Mouse (Mus musculus): ENCODE measurements around the gene Eif4g2.

Eif4g2 gene

GRCm38 (mm10) chr7:111082822-111083732, at the start of gene Eif4g2:
TSS of gene Eif4g2 (minus strand) at chr7:111083030.
- DNase-seq (ENCODE audit: extremely low spot score, low spot score) = peak; percentile 98

- DNase-seq (ENCODE audit: extremely low spot score, low spot score) = no peak
These were observed 49.8 kb upstream of the Eif4g2 start for GRCm38 (mm10) chr7:111132596-111132995.

- no peak for DNase-seq (ENCODE audit: extremely low spot score, low spot score)
These were observed 44.0 kb upstream of the Eif4g2 start for GRCm38 (mm10) chr7:111126636-111127395.

- no peak for DNase-seq (ENCODE audit: extremely low spot score, low spot score)
These were observed 41.1 kb upstream of the Eif4g2 start for GRCm38 (mm10) chr7:111123761-111124546.

GRCm38 (mm10) chr7:111122531-111123130, 39.8 kb upstream of the Eif4g2 start:
- DNase-seq (ENCODE audit: extremely low spot score, low spot score) = peak; percentile 96

GRCm38 (mm10) chr7:111122084-111122530, 39.3 kb upstream of the Eif4g2 start:
- peak; percentile 93 for DNase-seq (ENCODE audit: extremely low spot score, low spot score)

GRCm38 (mm10) chr7:111121522-111121921, 38.7 kb upstream of the Eif4g2 start:
- no peak for DNase-seq (ENCODE audit: extremely low spot score, low spot score)

- no peak for DNase-seq (ENCODE audit: extremely low spot score, low spot score)
These were observed 26.7 kb upstream of the Eif4g2 start for GRCm38 (mm10) chr7:111109561-111109960.

- DNase-seq (ENCODE audit: extremely low spot score, low spot score) = no peak
These were observed 26.3 kb upstream of the Eif4g2 start for GRCm38 (mm10) chr7:111109161-111109560.

GRCm38 (mm10) chr7:111098196-111098595, 15.4 kb upstream of the Eif4g2 start:
- no peak for DNase-seq (ENCODE audit: extremely low spot score, low spot score)

GRCm38 (mm10) chr7:111095169-111095568, 12.3 kb upstream of the Eif4g2 start:
- no peak for DNase-seq (ENCODE audit: extremely low spot score, low spot score)

GRCm38 (mm10) chr7:111085153-111085552, 2.3 kb upstream of the Eif4g2 start:
- no peak for DNase-seq (ENCODE audit: extremely low spot score, low spot score)

GRCm38 (mm10) chr7:111084443-111084842, 1.6 kb upstream of the Eif4g2 start:
- DNase-seq (ENCODE audit: extremely low spot score, low spot score) = no peak

GRCm38 (mm10) chr7:111083733-111084120, 897 bp upstream of the Eif4g2 start:
- DNase-seq (ENCODE audit: extremely low spot score, low spot score) = no peak

GRCm38 (mm10) chr7:111082043-111082821, 598 bp downstream of the Eif4g2 start:
- DNase-seq (ENCODE audit: extremely low spot score, low spot score) = peak; percentile 84

GRCm38 (mm10) chr7:111080876-111081275, 2.0 kb downstream of the Eif4g2 start:
- DNase-seq (ENCODE audit: extremely low spot score, low spot score) = no peak

- DNase-seq (ENCODE audit: extremely low spot score, low spot score) = no peak
These were observed 2.8 kb downstream of the Eif4g2 start for GRCm38 (mm10) chr7:111080026-111080425.

- DNase-seq (ENCODE audit: extremely low spot score, low spot score) = no peak
These were observed 4.6 kb downstream of the Eif4g2 start for GRCm38 (mm10) chr7:111078271-111078670.

- no peak for DNase-seq (ENCODE audit: extremely low spot score, low spot score)
These were observed 7.5 kb downstream of the Eif4g2 start for GRCm38 (mm10) chr7:111075288-111075687.

- no peak for DNase-seq (ENCODE audit: extremely low spot score, low spot score)
These were observed 10.4 kb downstream of the Eif4g2 start for GRCm38 (mm10) chr7:111072410-111072809.

Measured in neural tube, embryonic 10.5 days (tissue).